Mouse (Mus musculus) neural tube, embryonic 14.5 days (tissue): ENCODE data around the gene Fgd1. TPM values are rescaled to one million over a fixed set of nuclear protein-coding genes. Genes with fewer than 3 reads are reported as not detected.
A peak's percentile ranks its signal among the peaks of the same experiment; 100 is the strongest.

Source experiments
- ATAC-seq: fragments of 200-750 bp; cut with Nextera tagmentation; 2 replicates; pipeline ENCODE4 v1.8.0; 2017; ENCODE audit warnings: low read depth, mild to moderate bottlenecking, moderate TSS enrichment, moderate library complexity
- H3K27ac ChIP-seq: fragments of 300-500 bp; sonication (generic); 2 replicates; pipeline ENCODE4 v1.5.1; 2014; ENCODE audit warnings: low read depth, mild to moderate bottlenecking, control low read depth, low read length, moderate library complexity, mixed read lengths
- H3K27me3 ChIP-seq: fragments of 300-500 bp; sonication (generic); 2 replicates; pipeline ENCODE4 v1.6.1; 2014; ENCODE audit warnings: low read length; ENCODE audit not compliant: control insufficient read depth, insufficient read depth
- H3K36me3 ChIP-seq: fragments of 300-500 bp; sonication (generic); 2 replicates; pipeline ENCODE4 v1.6.1; 2014; ENCODE audit warnings: low read length, mixed read lengths; ENCODE audit not compliant: control insufficient read depth, insufficient read depth
- H3K4me1 ChIP-seq: fragments of 300-500 bp; sonication (generic); 2 replicates; pipeline ENCODE4 v1.6.1; 2014; ENCODE audit warnings: low read length; ENCODE audit not compliant: control insufficient read depth, insufficient read depth
- H3K4me2 ChIP-seq: fragments of 300-500 bp; sonication (generic); 2 replicates; pipeline ENCODE4 v1.6.1; 2014; ENCODE audit warnings: mild to moderate bottlenecking, low read depth, low read length, control low read depth
- H3K4me3 ChIP-seq: fragments of 300-500 bp; sonication (generic); 2 replicates; pipeline ENCODE4 v1.5.1; 2014; ENCODE audit warnings: low read depth, low read length, control low read depth, mixed read lengths
- H3K9ac ChIP-seq: fragments of 300-500 bp; sonication (generic); replicated peaks from 2 replicates; pipeline ENCODE4 v1.6.1; 2014; ENCODE audit warnings: low read depth, mild to moderate bottlenecking, control low read depth, low read length, mixed read lengths
- H3K9me3 ChIP-seq: fragments of 300-500 bp; sonication (generic); 2 replicates; pipeline ENCODE4 v1.6.1; 2016; ENCODE audit warnings: low read length; ENCODE audit not compliant: control insufficient read depth
- WGBS: fragments of 180-500 bp; shearing (Covaris S2); extraction: QIAGEN DNeasy Blood & Tissue Kit; methylation state at CpG from one replicate; pipeline ENCODE4 v1.1.7; 2014; 5-methylcytosine and 5-hydroxymethylcytosine counted together
- polyA plus RNA-seq: library from polyadenylated mRNA; unstranded; fragments of >200 nt; fragmentation: Nextera tagmentation; extraction: Ambion mirVana; gene quantifications from 2 replicates; pipeline ENCODE4 v1.2.1, GENCODE M21; 2014

The Fgd1 gene
- polyA plus RNA-seq, 1 experiment from 2014 or later, result 16.3 TPM

DNA sequence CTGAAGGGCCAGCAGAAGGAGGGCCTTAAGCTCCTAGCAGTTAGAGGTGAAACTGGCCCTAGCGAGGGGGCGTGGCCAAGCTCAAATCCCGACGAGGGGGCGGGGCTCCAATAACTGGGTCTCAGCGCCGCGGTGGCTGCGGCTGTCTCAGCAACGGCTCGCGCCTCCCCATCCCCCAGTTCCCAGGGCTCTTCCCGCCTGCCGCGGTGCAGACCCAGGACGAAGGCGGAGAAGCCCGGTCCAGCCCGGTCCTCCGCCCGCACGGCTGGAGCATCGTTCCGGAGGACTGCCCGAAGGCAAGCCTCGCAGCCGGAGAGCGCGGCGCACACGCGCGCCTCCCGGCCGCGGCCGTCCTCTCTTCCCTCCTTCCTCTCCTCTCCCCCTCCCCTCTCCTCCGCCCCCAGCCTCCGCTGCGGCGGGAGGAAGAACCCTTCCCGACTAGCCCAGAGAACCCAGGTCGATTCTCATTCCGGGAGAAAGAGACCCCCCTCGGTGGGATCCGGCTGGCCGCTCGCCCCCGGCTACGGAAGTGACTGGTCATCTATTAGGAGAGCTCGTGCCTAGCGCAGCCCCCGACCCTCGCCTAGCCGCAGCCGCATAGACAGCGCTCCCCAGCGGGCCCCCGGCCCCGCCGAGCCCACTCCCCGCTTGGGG lies 954 bp downstream of the Fgd1 start:
- WGBS, result 8% methylated on average over 39 of the region's 62 CpGs
- H3K36me3 ChIP-seq, result no peaks in the 10 kb centered on the region
- peak overlapping the region; percentile 80 for H3K9ac ChIP-seq
- ATAC-seq, result peak; percentile 93
- peak overlapping the region; percentile 61 for H3K4me3 ChIP-seq
- peak overlapping the region; percentile 87 for H3K27ac ChIP-seq
- H3K27me3 ChIP-seq, result no peaks in the 10 kb centered on the region; the same call in 1 of the 2 replicates
- no peaks in the 10 kb centered on the region for H3K9me3 ChIP-seq
- H3K4me2 ChIP-seq, result peak overlapping the region; percentile 61
- H3K4me1 ChIP-seq, result peaks cover 12% of the 10 kb centered on the region

DNA sequence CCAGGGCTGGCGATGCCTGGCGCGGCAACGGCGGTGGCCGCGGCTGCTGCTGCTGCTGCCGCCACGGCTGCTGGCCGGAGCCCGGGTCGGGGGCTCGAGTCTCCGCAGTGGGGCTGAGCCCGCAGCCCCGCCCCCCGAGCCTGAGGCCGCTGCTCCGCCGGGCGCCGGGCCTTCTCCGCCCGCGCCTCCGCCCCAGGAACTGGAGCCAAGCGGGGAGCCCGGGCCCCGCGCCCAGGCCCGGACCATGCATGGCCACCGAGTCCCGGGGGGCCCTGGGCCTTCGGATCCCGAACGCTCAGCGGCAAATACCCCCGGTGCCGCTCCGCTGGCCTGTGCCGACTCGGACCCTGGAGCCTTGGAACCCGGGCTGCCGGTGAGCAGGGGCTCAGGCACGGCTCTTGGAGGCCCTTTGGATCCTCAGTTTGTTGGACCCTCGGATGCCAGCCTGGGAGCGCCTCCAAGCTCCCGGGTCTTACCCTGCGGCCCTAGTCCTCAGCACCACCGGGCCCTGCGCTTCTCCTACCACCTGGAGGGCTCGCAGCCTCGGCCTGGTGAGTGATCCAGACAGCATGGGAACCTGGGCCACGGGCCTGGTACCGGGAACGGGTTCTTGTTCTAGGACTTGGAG lies 1.6 kb downstream of the Fgd1 start:
- ATAC-seq, result peak; percentile 45; the same call in 1 of the 2 replicates
- Histone ChIP-seq H3K27me3 (no peaks in the 10 kb centered on the region; the same call in 1 of the 2 replicates), H3K36me3 (no peaks in the 10 kb centered on the region), H3K4me2 (peak overlapping the region; percentile 61), H3K4me1 (peaks cover 12% of the 10 kb centered on the region), H3K9me3 (no peaks in the 10 kb centered on the region), H3K9ac (peak overlapping the region; percentile 80), H3K27ac (peak overlapping the region; percentile 87), H3K4me3 (peak overlapping the region; percentile 61)
- 28% methylated on average over 19 of the region's 56 CpGs for WGBS

DNA sequence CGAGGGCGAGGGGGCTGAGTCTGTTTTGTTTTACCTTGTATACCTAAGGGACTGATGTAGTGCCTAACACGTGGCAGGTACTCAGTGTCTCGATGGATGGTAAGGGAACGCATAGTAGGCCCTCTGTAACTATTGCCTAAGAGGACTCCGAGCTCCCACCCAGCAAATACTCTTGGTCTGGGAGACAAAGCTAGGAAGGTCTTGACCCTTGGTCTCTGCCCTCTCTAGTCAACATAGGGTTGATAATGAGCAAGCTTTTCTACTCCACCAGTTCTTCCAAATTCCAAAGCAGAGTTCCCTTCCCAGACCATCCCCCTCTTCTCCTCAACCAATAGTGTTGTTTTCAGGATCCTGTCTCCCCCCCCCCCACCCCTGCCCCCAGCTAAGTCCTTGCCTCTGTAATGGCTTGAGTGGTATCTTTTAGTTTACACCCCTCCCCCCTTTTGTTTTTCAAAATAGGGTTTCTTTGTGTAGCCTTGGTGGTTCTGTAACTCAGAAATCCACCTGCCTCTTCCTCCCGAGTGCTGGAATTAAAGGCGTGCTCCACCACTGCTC lies 3.8 kb downstream of the Fgd1 start:
- Histone ChIP-seq H3K4me1 (peaks cover 12% of the 10 kb centered on the region), H3K9ac (no peak overlapping the region), H3K4me2 (peak overlapping the region; percentile 61; the same call in 1 of the 2 replicates), H3K9me3 (no peaks in the 10 kb centered on the region), H3K36me3 (no peaks in the 10 kb centered on the region), H3K27me3 (no peaks in the 10 kb centered on the region; the same call in 1 of the 2 replicates), H3K27ac (no peak overlapping the region), H3K4me3 (peak overlapping the region; percentile 61; the same call in 1 of the 2 replicates)
- WGBS, result 56% methylated on average over 8 of the region's 8 CpGs
- no peak for ATAC-seq

DNA sequence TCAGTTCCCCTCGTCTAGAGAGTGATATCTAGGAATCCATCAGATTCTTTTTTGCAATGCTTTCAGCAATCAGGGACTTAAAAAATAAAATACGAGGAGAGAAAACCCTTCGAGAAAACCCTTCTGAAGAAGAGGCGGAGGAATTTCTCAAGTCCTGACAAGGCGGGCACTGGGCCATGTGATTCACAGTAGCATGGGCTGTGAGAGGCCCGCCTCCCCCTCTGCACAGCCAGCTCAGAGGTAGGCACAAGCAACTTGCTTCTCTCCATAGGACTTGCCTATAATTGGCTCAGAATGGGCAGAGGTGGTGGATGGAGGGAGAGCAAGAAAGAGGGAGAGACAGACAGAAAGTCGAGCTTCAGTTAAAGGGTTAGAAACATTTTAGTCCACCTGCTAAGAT lies 4.4 kb downstream of the Fgd1 start:
- Histone ChIP-seq H3K9me3 (no peaks in the 10 kb centered on the region), H3K27me3 (no peaks in the 10 kb centered on the region; the same call in 1 of the 2 replicates), H3K27ac (no peak overlapping the region), H3K4me3 (no peak overlapping the region), H3K4me2 (no peak overlapping the region), H3K4me1 (peaks cover 12% of the 10 kb centered on the region), H3K9ac (no peak overlapping the region), H3K36me3 (no peaks in the 10 kb centered on the region)
- WGBS, result 76% methylated on average over 7 of the region's 7 CpGs
- no peak for ATAC-seq

DNA sequence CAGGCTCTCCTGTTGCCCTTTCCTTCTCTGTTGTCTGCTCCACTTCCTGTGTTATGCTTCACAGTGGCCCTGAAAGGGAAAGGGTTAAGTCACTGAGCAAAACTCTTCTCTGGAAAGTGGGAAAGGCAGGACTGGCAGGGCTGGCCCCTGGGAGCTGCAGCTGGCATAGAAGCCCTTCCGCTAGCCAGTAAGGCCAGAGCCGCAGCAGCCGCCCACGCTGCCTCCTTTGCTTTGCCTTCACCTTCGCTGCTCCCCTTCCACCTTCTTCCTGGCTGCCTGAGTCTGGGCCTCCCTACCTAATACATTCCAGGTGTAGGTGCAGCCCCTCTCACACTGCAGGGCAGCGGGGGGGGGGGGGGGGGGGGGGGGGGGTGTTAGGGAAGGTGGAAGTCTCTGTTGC lies 8.5 kb downstream of the Fgd1 start:
- Histone ChIP-seq H3K9ac (no peak overlapping the region), H3K4me2 (no peak overlapping the region), H3K27me3 (no peaks in the 10 kb centered on the region), H3K4me1 (no peaks in the 10 kb centered on the region; the same call in 1 of the 2 replicates), H3K27ac (no peak overlapping the region), H3K4me3 (no peak overlapping the region), H3K36me3 (no peaks in the 10 kb centered on the region), H3K9me3 (no peaks in the 10 kb centered on the region)
- 56% methylated on average over 5 of the region's 6 CpGs for WGBS
- ATAC-seq, result no peak

DNA sequence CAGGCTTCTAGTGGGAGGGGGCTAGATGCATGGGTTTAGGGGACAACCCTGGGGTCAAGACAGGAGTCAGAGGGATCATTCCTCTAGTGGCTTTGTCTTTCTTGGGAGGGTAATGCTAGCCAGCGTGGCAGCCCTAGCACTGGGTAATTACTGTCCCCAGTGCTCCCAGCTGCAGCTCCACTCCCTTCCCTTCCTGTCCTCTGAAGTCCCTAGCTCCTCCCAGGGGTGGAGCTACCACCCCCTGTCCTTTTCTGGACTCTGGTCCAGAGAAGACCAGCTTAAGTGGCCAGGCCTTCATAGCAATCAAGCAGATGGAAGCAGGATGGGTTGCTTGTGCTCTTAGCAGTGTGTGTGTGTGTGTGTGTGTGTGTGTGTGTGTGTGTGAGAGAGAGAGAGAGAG lies 9.6 kb downstream of the Fgd1 start:
- no peaks in the 10 kb centered on the region for H3K27me3 ChIP-seq
- no peaks in the 10 kb centered on the region for H3K36me3 ChIP-seq
- no peak for ATAC-seq
- no peak overlapping the region for H3K27ac ChIP-seq
- H3K4me2 ChIP-seq, result no peak overlapping the region
- 13% methylated on average over 1 of the region's 1 CpGs for WGBS
- no peak overlapping the region for H3K9ac ChIP-seq
- no peaks in the 10 kb centered on the region; the same call in 1 of the 2 replicates for H3K4me1 ChIP-seq
- no peak overlapping the region for H3K4me3 ChIP-seq
- H3K9me3 ChIP-seq, result no peaks in the 10 kb centered on the region

DNA sequence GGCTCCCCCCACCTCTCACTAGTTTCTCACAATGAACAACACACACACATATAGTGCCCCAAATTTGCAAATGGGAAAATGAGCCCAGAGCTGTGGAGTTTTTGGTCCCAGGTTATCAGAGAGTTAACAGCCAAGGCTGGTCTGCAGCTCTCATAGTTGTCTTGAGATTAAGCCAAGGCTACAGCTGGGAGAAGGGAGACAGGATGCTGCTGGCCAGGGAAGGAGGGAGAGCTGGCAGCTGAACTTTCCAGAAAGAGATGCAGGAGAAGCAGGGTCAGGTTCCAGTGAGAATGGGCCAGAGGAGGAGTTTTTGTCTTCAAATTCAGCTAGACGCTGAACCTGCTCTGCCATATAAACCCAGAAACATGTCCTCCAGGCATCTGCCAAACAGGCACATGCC lies 13.4 kb downstream of the Fgd1 start:
- H3K27me3 ChIP-seq, result no peaks in the 10 kb centered on the region
- no peak overlapping the region for H3K27ac ChIP-seq
- H3K4me3 ChIP-seq, result no peak overlapping the region
- H3K4me1 ChIP-seq, result no peaks in the 10 kb centered on the region
- no peaks in the 10 kb centered on the region for H3K36me3 ChIP-seq
- no peak overlapping the region for H3K9ac ChIP-seq
- H3K9me3 ChIP-seq, result no peaks in the 10 kb centered on the region
- ATAC-seq, result no peak
- 79% methylated on average over 1 of the region's 1 CpGs for WGBS
- H3K4me2 ChIP-seq, result no peak overlapping the region

DNA sequence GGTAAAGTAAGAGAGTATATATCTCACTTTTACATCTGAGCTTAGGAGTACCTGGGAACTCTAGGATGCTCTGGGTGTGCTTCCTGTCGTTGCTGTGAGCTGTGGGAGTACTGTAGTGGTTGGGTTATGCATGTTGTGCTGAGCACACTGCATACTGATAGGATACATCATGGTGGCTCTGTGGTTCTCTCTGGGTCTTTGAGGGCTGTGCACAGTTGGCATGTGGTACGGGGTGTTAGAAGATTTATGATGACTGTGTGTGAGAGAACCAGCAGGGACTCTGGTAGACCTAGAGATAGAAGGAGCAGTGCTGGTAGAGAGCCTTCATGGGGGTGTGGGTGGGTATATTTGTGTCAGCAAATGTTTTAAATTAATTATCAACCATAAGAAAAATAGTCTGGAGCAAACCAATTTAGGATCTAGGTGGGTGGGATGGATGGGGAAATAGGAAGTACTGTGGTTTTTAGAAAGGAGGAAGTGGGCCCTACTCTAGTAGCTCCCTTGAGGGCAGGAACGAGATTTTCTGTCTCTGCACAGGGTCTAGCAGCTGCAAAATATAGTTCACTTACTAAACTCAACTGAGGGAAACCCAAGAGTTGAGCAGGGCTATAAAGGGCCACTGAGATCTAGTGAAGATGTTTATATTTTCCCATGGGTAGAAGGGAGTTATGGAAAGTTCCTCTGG lies 15.8 kb downstream of the Fgd1 start:
- ATAC-seq, result no peak
- Histone ChIP-seq H3K36me3 (no peaks in the 10 kb centered on the region), H3K27ac (no peak overlapping the region), H3K4me1 (no peaks in the 10 kb centered on the region), H3K4me3 (no peak overlapping the region), H3K9me3 (no peaks in the 10 kb centered on the region), H3K9ac (no peak overlapping the region), H3K4me2 (no peak overlapping the region), H3K27me3 (no peaks in the 10 kb centered on the region)
- 63% methylated on average over 3 of the region's 3 CpGs for WGBS
